Mouse (Mus musculus) urinary bladder, postnatal 4 days (tissue): ENCODE data around the gene Gm21891.
"Not testable (repeated sequence)": the region's sequence is repeated elsewhere in the genome, so short reads cannot be mapped to it uniquely, and the experiment has no call there.

Experiments
- DNase-seq, 2 experiments: peaks; one replicate each; pipeline ENCODE4 v3.0.0; 2021 to 2022; ENCODE audit warnings: low spot score in 2 of 2

Gene Gm21891

DNA sequence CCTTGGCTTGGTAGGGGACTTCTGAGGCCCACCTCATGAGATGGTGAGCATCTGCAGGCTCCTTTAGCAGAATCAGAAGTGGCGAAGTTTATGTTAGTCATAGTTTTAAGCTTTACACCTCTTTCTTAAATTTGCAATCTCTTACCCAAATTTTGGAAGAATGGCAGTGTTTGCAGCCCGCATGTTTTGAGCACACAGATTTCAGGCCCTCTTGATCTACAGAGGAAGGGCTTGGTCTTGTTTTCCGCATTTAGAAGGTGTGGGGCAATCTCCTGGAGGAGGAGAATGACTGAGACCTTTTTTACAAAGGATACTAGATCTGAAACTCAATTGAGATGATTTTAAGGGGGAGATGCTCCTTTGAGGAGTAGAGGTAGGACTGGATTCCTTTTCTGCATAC is at the start of gene Gm21891:
Gene Gm21891, minus strand, starts transcription at position 101 of the 400 bp plus-strand sequence.
- DNase-seq: not testable (repeated sequence)

DNA sequence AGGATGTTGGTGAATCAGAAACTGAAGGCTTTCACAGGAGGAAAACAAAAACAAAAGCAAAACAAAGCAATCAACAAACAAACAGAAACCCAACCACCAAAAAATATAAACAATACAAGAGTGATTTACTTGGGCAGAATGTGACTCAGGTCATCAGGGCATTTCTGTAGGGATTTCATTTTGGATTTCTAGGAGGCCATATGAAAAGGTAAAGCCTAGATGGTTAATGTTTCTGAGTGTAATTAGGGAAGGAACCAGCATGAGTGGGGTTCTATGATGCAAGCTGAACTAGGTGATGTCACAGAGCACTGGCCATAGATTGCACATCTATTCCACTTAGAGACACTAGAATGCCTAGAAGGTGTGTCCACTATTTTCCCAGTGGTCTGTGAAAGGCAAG is 28.4 kb upstream of the Gm21891 start, which contains the start of gene Gm21425:
Gene Gm21425, plus strand, starts transcription at position 301 of the 400 bp plus-strand sequence.
- DNase-seq: not testable (repeated sequence)
